Mouse (Mus musculus) forebrain, embryonic 16.5 days (tissue): ENCODE results near the gene Lmo4. TPM values are rescaled to one million over a fixed set of nuclear protein-coding genes. Genes with fewer than 3 reads are reported as not detected.

Source experiments
- ATAC-seq: fragments of 200-750 bp; cut with Nextera tagmentation; 2 replicates; pipeline ENCODE4 v1.8.0; 2017; ENCODE audit warnings: mild to moderate bottlenecking, moderate library complexity
- H3K27ac ChIP-seq: fragments of 300-500 bp; sonication (generic); 2 replicates; pipeline ENCODE4 v1.5.1; 2014; ENCODE audit warnings: low read length, control low read depth
- H3K27me3 ChIP-seq: fragments of 300-500 bp; sonication (generic); replicated peaks from 2 replicates; pipeline ENCODE4 v1.6.1; 2014; ENCODE audit warnings: low read length; ENCODE audit not compliant: control insufficient read depth, insufficient read depth
- H3K36me3 ChIP-seq: fragments of 300-500 bp; sonication (generic); 2 replicates; pipeline ENCODE4 v1.6.1; 2014; ENCODE audit not compliant: control insufficient read depth, insufficient read depth
- H3K4me1 ChIP-seq: fragments of 300-500 bp; sonication (generic); replicated peaks from 2 replicates; pipeline ENCODE4 v1.6.1; 2014; ENCODE audit warnings: low read length; ENCODE audit not compliant: control insufficient read depth, insufficient read depth
- H3K4me2 ChIP-seq: fragments of 300-500 bp; sonication (generic); 2 replicates; pipeline ENCODE4 v1.6.1; 2014; ENCODE audit warnings: mild to moderate bottlenecking, low read length, control low read depth
- H3K4me3 ChIP-seq: fragments of 300-500 bp; sonication (generic); replicated peaks from 2 replicates; pipeline ENCODE4 v1.5.1; 2014; ENCODE audit warnings: mild to moderate bottlenecking, low read length, control low read depth
- H3K9ac ChIP-seq: fragments of 300-500 bp; sonication (generic); replicated peaks from 2 replicates; pipeline ENCODE4 v1.6.1; 2014; ENCODE audit warnings: low read depth, low read length, control low read depth
- H3K9me3 ChIP-seq: fragments of 300-500 bp; sonication (generic); 2 replicates; pipeline ENCODE4 v1.6.1; 2016; ENCODE audit warnings: low read length; ENCODE audit not compliant: control insufficient read depth
- WGBS: fragments of 180-500 bp; shearing (Covaris S2); extraction: QIAGEN DNeasy Blood & Tissue Kit; methylation state at CpG from one replicate; pipeline ENCODE4 v1.1.7; 2014; 5-methylcytosine and 5-hydroxymethylcytosine counted together
- polyA plus RNA-seq: library from polyadenylated mRNA; unstranded; fragments of >200 nt; fragmentation: Nextera tagmentation; extraction: Ambion mirVana; gene quantifications from 2 replicates; pipeline ENCODE4 v1.2.1, GENCODE M21; 2015

The Lmo4 gene
- polyA plus RNA-seq, 1 experiment from 2014 or later: 186 TPM

DNA sequence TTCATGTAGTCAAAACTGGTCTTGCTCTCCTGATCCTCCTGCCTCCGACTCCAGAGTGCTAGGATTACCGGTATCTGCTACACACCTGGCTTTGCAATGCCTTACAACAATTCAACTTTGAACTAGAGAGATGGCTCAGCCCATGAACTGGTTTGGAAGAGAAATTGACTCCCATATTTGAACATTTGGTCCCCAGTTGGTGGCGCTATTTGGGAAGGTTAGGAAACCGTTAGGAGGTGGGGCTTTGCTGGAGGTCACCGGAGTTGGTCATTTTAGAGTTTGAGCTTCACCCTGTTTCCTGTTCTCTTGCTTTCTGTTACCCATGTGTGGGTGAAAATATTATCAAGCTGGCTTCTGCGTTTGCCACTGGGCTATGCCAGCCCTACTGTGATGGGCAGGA is 22.8 kb downstream of the Lmo4 start:
- Histone ChIP-seq H3K36me3 (peaks cover 1% of the 10 kb centered on the region; the same call in 1 of the 2 replicates), H3K27ac (no peak overlapping the region), H3K9ac (no peak overlapping the region), H3K4me2 (no peak overlapping the region), H3K4me1 (no peaks in the 10 kb centered on the region), H3K9me3 (no peaks in the 10 kb centered on the region), H3K4me3 (no peak overlapping the region), H3K27me3 (peaks cover 9% of the 10 kb centered on the region)
- 80% methylated on average over 6 of the region's 6 CpGs for WGBS
- no peak for ATAC-seq

DNA sequence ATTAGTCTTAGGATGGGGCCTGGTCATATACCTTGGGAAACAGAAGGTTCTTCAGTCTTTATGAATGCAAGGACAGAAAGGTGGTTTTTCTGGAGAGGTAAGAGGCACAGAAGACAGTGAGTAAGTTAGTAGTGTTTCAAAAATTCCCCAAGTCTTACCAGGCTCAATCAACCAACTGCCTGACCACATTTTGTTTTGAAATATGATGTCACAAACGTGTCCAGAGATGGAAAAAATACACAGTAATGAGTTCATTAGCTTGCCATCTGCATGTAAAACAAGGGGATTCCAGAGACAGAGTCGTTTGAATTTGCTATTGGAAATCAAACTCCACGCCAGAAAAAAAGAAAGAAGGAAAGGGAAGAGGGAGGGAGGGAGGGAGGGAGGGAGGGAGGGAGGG is 26.1 kb downstream of the Lmo4 start:
- Histone ChIP-seq H3K4me2 (no peak overlapping the region), H3K4me3 (no peak overlapping the region), H3K27ac (no peak overlapping the region), H3K27me3 (peaks cover 13% of the 10 kb centered on the region), H3K36me3 (no peaks in the 10 kb centered on the region), H3K9me3 (no peaks in the 10 kb centered on the region), H3K9ac (no peak overlapping the region), H3K4me1 (peaks cover 6% of the 10 kb centered on the region)
- ATAC-seq: no peak
- WGBS: 32% methylated on average over 3 of the region's 3 CpGs

- Histone ChIP-seq H3K27ac (peak overlapping the region; percentile 44; the same call in 1 of the 2 replicates), H3K9ac (no peak overlapping the region), H3K27me3 (peaks cover 12% of the 10 kb centered on the region), H3K36me3 (no peaks in the 10 kb centered on the region), H3K4me2 (no peak overlapping the region), H3K4me3 (no peak overlapping the region), H3K9me3 (no peaks in the 10 kb centered on the region; the same call in 1 of the 2 replicates), H3K4me1 (peaks cover 8% of the 10 kb centered on the region)
- 17% methylated on average over 7 of the region's 7 CpGs for WGBS
- ATAC-seq: peak; percentile 82
Observed at GRCm38 (mm10) chr3:144173866-144174588, 31.0 kb downstream of the Lmo4 start.

GRCm38 (mm10) chr3:144173138-144173537 is 31.9 kb downstream of the Lmo4 start:
- Histone ChIP-seq H3K4me1 (peaks cover 8% of the 10 kb centered on the region), H3K4me3 (no peak overlapping the region), H3K9ac (no peak overlapping the region), H3K27ac (no peak overlapping the region), H3K27me3 (peaks cover 12% of the 10 kb centered on the region), H3K9me3 (no peaks in the 10 kb centered on the region; the same call in 1 of the 2 replicates), H3K36me3 (no peaks in the 10 kb centered on the region), H3K4me2 (no peak overlapping the region)
- ATAC-seq: no peak
- 79% methylated on average over 11 of the region's 11 CpGs for WGBS

GRCm38 (mm10) chr3:144171749-144172148 is 33.3 kb downstream of the Lmo4 start:
- no peak for ATAC-seq
- Histone ChIP-seq H3K36me3 (no peaks in the 10 kb centered on the region), H3K4me2 (no peak overlapping the region), H3K9me3 (no peaks in the 10 kb centered on the region; the same call in 1 of the 2 replicates), H3K27me3 (peaks cover 14% of the 10 kb centered on the region; the same call in 1 of the 2 replicates), H3K27ac (no peak overlapping the region), H3K9ac (no peak overlapping the region), H3K4me3 (no peak overlapping the region), H3K4me1 (peaks cover 8% of the 10 kb centered on the region)
- 93% methylated on average over 2 of the region's 2 CpGs for WGBS

DNA sequence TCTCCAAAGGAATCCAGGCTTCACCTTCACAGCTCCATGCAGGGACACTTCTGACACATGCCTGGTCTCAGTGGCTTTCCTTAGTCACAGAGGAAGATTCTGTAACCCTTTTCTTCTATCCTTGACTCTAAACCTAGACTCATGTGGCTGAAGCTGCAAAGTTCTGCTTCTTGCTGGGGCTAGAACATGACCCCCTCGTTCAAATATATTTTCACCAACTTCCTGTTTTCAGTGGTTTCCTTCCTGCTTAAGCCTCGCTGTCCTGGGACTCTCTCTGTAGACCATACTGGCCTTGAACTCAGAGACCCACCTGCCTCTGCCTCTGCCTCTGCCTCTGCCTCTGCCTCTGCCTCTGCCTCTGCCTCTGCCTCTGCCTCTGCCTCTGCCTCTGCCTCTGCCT is 34.5 kb downstream of the Lmo4 start:
- no peak for ATAC-seq
- no peaks in the 10 kb centered on the region for H3K36me3 ChIP-seq
- H3K9ac ChIP-seq: no peak overlapping the region
- H3K9me3 ChIP-seq: no peaks in the 10 kb centered on the region; the same call in 1 of the 2 replicates
- H3K4me3 ChIP-seq: no peak overlapping the region
- H3K4me2 ChIP-seq: no peak overlapping the region
- peaks cover 8% of the 10 kb centered on the region for H3K4me1 ChIP-seq
- 96% methylated on average over 2 of the region's 2 CpGs for WGBS
- no peak overlapping the region for H3K27ac ChIP-seq
- H3K27me3 ChIP-seq: peaks cover 11% of the 10 kb centered on the region; the same call in 1 of the 2 replicates

DNA sequence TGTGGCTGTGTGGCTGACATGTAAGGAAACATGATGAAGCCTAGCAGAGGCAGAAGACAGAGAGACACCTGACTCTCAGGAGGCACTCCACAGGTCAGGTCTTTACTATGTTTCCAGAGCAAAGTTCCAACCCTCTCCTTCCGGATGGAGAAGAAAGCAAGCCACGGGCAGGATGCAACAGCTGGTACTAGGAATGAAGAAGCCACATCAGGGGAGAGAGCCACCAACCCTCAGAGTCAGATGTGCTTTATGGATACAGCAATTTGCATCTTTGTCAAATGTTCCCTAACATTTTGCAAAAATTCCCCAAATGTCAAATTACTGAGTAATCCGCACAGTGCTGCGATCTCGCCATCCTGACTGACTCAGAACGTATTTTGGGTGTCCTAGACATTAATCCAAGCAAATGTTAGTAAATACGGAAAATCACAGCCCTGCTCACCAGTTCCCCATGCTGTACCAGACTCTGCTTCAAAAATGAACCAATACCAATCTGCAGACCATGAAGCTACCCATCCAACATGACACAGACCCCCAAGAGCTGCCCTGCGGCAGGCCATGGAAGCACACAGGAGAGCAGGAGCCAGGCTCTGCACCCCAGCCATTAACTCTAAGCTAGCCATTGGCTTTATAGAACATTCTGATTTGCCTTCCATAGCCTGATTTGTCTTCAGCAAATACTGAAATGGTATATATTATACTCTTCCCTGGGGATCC is 38.4 kb downstream of the Lmo4 start:
- no peaks in the 10 kb centered on the region; the same call in 1 of the 2 replicates for H3K9me3 ChIP-seq
- no peak for ATAC-seq
- WGBS: 96% methylated on average over 8 of the region's 8 CpGs
- no peaks in the 10 kb centered on the region for H3K36me3 ChIP-seq
- H3K4me3 ChIP-seq: no peak overlapping the region
- no peak overlapping the region for H3K27ac ChIP-seq
- H3K4me1 ChIP-seq: no peaks in the 10 kb centered on the region; the same call in 1 of the 2 replicates
- no peak overlapping the region for H3K9ac ChIP-seq
- peaks cover 11% of the 10 kb centered on the region; the same call in 1 of the 2 replicates for H3K27me3 ChIP-seq
- no peak overlapping the region for H3K4me2 ChIP-seq

DNA sequence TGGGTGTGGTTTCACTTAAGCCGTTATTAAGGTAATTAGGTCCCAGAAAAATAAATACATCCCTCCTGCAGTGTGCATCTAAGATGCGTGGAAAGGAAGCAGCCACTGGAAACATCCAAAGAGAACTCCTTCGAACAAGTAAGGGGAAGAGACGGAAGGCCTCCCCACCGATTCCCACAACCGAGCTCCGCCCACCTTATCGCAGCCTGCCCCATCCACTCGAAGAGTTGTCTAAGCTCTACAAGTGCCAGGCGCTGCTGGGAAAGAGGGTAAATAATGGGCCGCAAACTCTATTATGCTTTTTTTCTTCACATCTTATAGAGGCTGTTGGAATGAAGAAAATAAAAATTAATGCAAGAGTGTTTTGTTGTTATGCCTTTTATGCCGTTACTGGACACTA is 39.6 kb downstream of the Lmo4 start:
- H3K9ac ChIP-seq: no peak overlapping the region
- 54% methylated on average over 12 of the region's 12 CpGs for WGBS
- no peaks in the 10 kb centered on the region; the same call in 1 of the 2 replicates for H3K4me1 ChIP-seq
- H3K36me3 ChIP-seq: no peaks in the 10 kb centered on the region
- H3K27ac ChIP-seq: no peak overlapping the region
- H3K27me3 ChIP-seq: peaks cover 11% of the 10 kb centered on the region; the same call in 1 of the 2 replicates
- H3K4me2 ChIP-seq: no peak overlapping the region
- ATAC-seq: no peak
- no peaks in the 10 kb centered on the region for H3K9me3 ChIP-seq
- no peak overlapping the region for H3K4me3 ChIP-seq

DNA sequence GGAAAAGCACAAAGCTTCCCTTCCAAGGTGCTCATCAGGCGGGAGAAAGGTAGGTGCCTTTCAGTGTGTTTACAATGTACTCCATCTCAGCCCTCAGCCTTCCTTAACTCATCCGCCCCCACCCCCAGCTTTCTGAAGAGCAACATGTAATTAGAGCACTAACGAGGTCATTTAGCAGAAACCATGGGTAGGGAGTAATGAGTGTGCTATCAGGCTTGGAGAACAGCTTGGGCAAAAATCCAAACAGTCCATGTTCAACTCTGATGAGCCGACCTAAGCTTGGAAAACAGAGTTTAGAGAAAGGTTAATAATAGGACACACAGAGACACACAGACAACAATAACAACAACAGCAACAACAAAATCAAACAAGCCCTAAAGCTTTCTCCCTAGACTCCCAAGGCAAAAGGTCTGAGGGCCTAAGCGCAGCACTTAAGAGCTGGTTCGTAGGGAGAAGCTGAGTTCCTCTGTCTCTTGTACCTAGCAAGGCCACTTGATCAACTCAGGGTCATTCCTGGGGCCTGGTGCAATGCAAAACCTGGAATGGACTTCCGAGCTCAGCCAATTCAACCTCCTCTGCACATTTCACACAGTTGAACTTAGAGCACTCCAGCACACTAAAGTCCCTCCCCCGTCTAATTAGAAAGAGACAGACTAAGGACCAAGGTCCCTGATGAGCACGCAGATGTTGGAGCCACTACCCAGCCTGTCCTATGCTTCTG is 40.2 kb downstream of the Lmo4 start:
- 0 out of 2 replicates have a peak, but pooled peaks have one; percentile 36 for ATAC-seq
- WGBS: 32% methylated on average over 9 of the region's 9 CpGs

More for the DNA sequence above, 40.2 kb downstream of the Lmo4 start:
- Histone ChIP-seq H3K4me1 (no peaks in the 10 kb centered on the region; the same call in 1 of the 2 replicates), H3K36me3 (no peaks in the 10 kb centered on the region), H3K4me2 (no peak overlapping the region), H3K9ac (no peak overlapping the region), H3K27me3 (peaks cover 9% of the 10 kb centered on the region; the same call in 1 of the 2 replicates), H3K27ac (no peak overlapping the region), H3K9me3 (no peaks in the 10 kb centered on the region), H3K4me3 (no peak overlapping the region)
